Comparison of ENCODE assay signal across 9 mouse cellular contexts in genomic region chr9:43738480-43739084, GRCm38 (mm10). TPM values are rescaled to one million over a fixed set of nuclear protein-coding genes. Genes with fewer than 3 reads are reported as not detected.
DNase-seq lines count a peak whose midpoint lies in the region; ATAC-seq and TF ChIP-seq lines count a peak whose summit lies in the region.
"Had no signal": no experiment of that assay in that cellular context is flagged by ENCODE, and none has a peak within 500 bp of the region (broad histone marks: within the 10 kb centered on the region; RNA-seq: fewer than 3 reads in every experiment).

No protein-coding gene starts in this region.

- no peak overlapping the region for H3K9ac ChIP-seq in hindbrain, embryonic 12.5 days
- H3K9ac ChIP-seq in hindbrain, embryonic 13.5 days, result no peak overlapping the region
- H3K9ac ChIP-seq in midbrain, embryonic 14.5 days (replicated peaks; ENCODE audit: low read length), result no peak overlapping the region
- no peak overlapping the region for H3K9ac ChIP-seq in embryonic facial prominence, embryonic 12.5 days
- no peak overlapping the region for H3K9ac ChIP-seq in midbrain, postnatal 0 days (replicated peaks; ENCODE audit: low read length, poor library complexity, severe bottlenecking)
- no peak overlapping the region for H3K9ac ChIP-seq in intestine, embryonic 16.5 days (ENCODE audit: low read depth, low read length)

- no peak for TF ChIP-seq CTCF in midbrain, postnatal 0 days (IDR thresholded peaks at IDR 0.05)

- H3K4me1 ChIP-seq in hindbrain, embryonic 12.5 days, result peaks cover 30% of the 10 kb centered on the region
- peaks cover 40% of the 10 kb centered on the region for H3K4me1 ChIP-seq in hindbrain, embryonic 13.5 days (replicated peaks)
- H3K4me1 ChIP-seq in midbrain, embryonic 10.5 days, result peaks cover 51% of the 10 kb centered on the region
- H3K4me1 ChIP-seq in midbrain, embryonic 14.5 days (ENCODE audit: control insufficient read depth, insufficient read depth, low read length), result peaks cover 34% of the 10 kb centered on the region
- peaks cover 22% of the 10 kb centered on the region for H3K4me1 ChIP-seq in embryonic facial prominence, embryonic 12.5 days
- peaks cover 10% of the 10 kb centered on the region; the same call in 1 of the 2 replicates for H3K4me1 ChIP-seq in midbrain, postnatal 0 days (ENCODE audit: insufficient read depth, low read length)
- H3K4me1 ChIP-seq in intestine, embryonic 16.5 days (ENCODE audit: control insufficient read depth, insufficient read depth, low read length), result peaks cover 27% of the 10 kb centered on the region

- H3K4me3 ChIP-seq in hindbrain, embryonic 12.5 days, result no peak overlapping the region
- H3K4me3 ChIP-seq in hindbrain, embryonic 13.5 days, result no peak overlapping the region
- H3K4me3 ChIP-seq in midbrain, embryonic 10.5 days, result peak overlapping the region; percentile 28
- H3K4me3 ChIP-seq in midbrain, embryonic 14.5 days (replicated peaks; ENCODE audit: low read depth, low read length), result no peak overlapping the region
- no peak overlapping the region for H3K4me3 ChIP-seq in embryonic facial prominence, embryonic 12.5 days
- H3K4me3 ChIP-seq in midbrain, postnatal 0 days (ENCODE audit: low read depth, low read length), result no peak overlapping the region
- no peak overlapping the region for H3K4me3 ChIP-seq in intestine, embryonic 16.5 days (ENCODE audit: low read length)

- no peaks in the 10 kb centered on the region for H3K9me3 ChIP-seq in hindbrain, embryonic 12.5 days (replicated peaks)
- H3K9me3 ChIP-seq in hindbrain, embryonic 13.5 days, result no peaks in the 10 kb centered on the region
- no peaks in the 10 kb centered on the region for H3K9me3 ChIP-seq in midbrain, embryonic 10.5 days (replicated peaks)
- H3K9me3 ChIP-seq in midbrain, embryonic 14.5 days (ENCODE audit: control insufficient read depth, low read length), result no peaks in the 10 kb centered on the region
- H3K9me3 ChIP-seq in embryonic facial prominence, embryonic 12.5 days, result no peaks in the 10 kb centered on the region
- no peaks in the 10 kb centered on the region for H3K9me3 ChIP-seq in midbrain, postnatal 0 days (ENCODE audit: low read length)
- H3K9me3 ChIP-seq in intestine, embryonic 16.5 days (ENCODE audit: control insufficient read depth, low read length), result no peaks in the 10 kb centered on the region

- no peak for DNase-seq in midbrain, embryonic 10.5 days (ENCODE audit: low spot score)
- DNase-seq in midbrain, embryonic 14.5 days, result no peak
- no peak for DNase-seq in midbrain, postnatal 0 days (ENCODE audit: low spot score)

- WGBS in hindbrain, embryonic 12.5 days, result 32% methylated on average over 6 of the region's 6 CpGs
- 37% methylated on average over 6 of the region's 6 CpGs for WGBS in hindbrain, embryonic 13.5 days
- 29% methylated on average over 6 of the region's 6 CpGs for WGBS in midbrain, embryonic 10.5 days
- WGBS in midbrain, embryonic 14.5 days, result 28% methylated on average over 6 of the region's 6 CpGs
- WGBS in embryonic facial prominence, embryonic 12.5 days, result 26% methylated on average over 6 of the region's 6 CpGs
- WGBS in midbrain, postnatal 0 days, result 33% methylated on average over 6 of the region's 6 CpGs
- 37% methylated on average over 6 of the region's 6 CpGs for WGBS in intestine, embryonic 16.5 days

- no peaks in the 10 kb centered on the region for H3K36me3 ChIP-seq in hindbrain, embryonic 12.5 days
- H3K36me3 ChIP-seq in hindbrain, embryonic 13.5 days, result no peaks in the 10 kb centered on the region
- H3K36me3 ChIP-seq in midbrain, embryonic 10.5 days, result no peaks in the 10 kb centered on the region
- no peaks in the 10 kb centered on the region for H3K36me3 ChIP-seq in midbrain, embryonic 14.5 days (ENCODE audit: control insufficient read depth, insufficient read depth, low read length)
- H3K36me3 ChIP-seq in embryonic facial prominence, embryonic 12.5 days, result no peaks in the 10 kb centered on the region
- H3K36me3 ChIP-seq in midbrain, postnatal 0 days (ENCODE audit: insufficient read depth, low read length), result no peaks in the 10 kb centered on the region
- no peaks in the 10 kb centered on the region for H3K36me3 ChIP-seq in intestine, embryonic 16.5 days (ENCODE audit: control insufficient read depth, insufficient read depth, low read length)

- peak overlapping the region; percentile 42 for H3K4me2 ChIP-seq in hindbrain, embryonic 12.5 days (replicated peaks)
- no peak overlapping the region for H3K4me2 ChIP-seq in hindbrain, embryonic 13.5 days
- no peak overlapping the region for H3K4me2 ChIP-seq in midbrain, embryonic 14.5 days (ENCODE audit: low read length)
- peak overlapping the region; percentile 36 for H3K4me2 ChIP-seq in embryonic facial prominence, embryonic 12.5 days (replicated peaks)
- H3K4me2 ChIP-seq in midbrain, postnatal 0 days (ENCODE audit: low read depth, low read length, poor library complexity, severe bottlenecking), result peak overlapping the region; percentile 42; the same call in 1 of the 2 replicates
- no peak overlapping the region for H3K4me2 ChIP-seq in intestine, embryonic 16.5 days (ENCODE audit: low read depth, low read length)

- no peak for ATAC-seq in hindbrain, embryonic 12.5 days (ENCODE audit: low FRiP score)
- no peak for ATAC-seq in hindbrain, embryonic 13.5 days (ENCODE audit: low FRiP score)
- no peak for ATAC-seq in midbrain, embryonic 14.5 days (ENCODE audit: low FRiP score, low TSS enrichment)
- ATAC-seq in embryonic facial prominence, embryonic 12.5 days (ENCODE audit: insufficient number of reproducible peaks, insufficient read depth, low FRiP score, low TSS enrichment), result no peak
- ATAC-seq in midbrain, postnatal 0 days (ENCODE audit: low FRiP score), result no peak
- no peak for ATAC-seq in intestine, embryonic 16.5 days
- ATAC-seq: inflammation-experienced regulatory T-cells, adult 6 months had no signal

- peaks cover 3% of the 10 kb centered on the region; the same call in 1 of the 2 replicates for H3K27me3 ChIP-seq in hindbrain, embryonic 12.5 days
- peaks cover 17% of the 10 kb centered on the region; the same call in 1 of the 2 replicates for H3K27me3 ChIP-seq in hindbrain, embryonic 13.5 days
- H3K27me3 ChIP-seq in midbrain, embryonic 10.5 days (ENCODE audit: low read depth, poor library complexity, severe bottlenecking), result peaks cover 36% of the 10 kb centered on the region
- no peaks in the 10 kb centered on the region for H3K27me3 ChIP-seq in midbrain, embryonic 14.5 days (ENCODE audit: control insufficient read depth, insufficient read depth, low read length)
- no peaks in the 10 kb centered on the region; the same call in 1 of the 2 replicates for H3K27me3 ChIP-seq in embryonic facial prominence, embryonic 12.5 days
- no peaks in the 10 kb centered on the region for H3K27me3 ChIP-seq in midbrain, postnatal 0 days (ENCODE audit: insufficient read depth, low read length)
- no peaks in the 10 kb centered on the region for H3K27me3 ChIP-seq in intestine, embryonic 16.5 days (replicated peaks; ENCODE audit: control insufficient read depth, insufficient read depth, low read length)

- no peak overlapping the region for H3K27ac ChIP-seq in hindbrain, embryonic 12.5 days
- no peak overlapping the region for H3K27ac ChIP-seq in hindbrain, embryonic 13.5 days
- 0 out of 2 replicates have a peak overlapping the region, but pooled peaks have one; percentile 13 for H3K27ac ChIP-seq in midbrain, embryonic 10.5 days (replicated peaks)
- no peak overlapping the region for H3K27ac ChIP-seq in midbrain, embryonic 14.5 days (replicated peaks; ENCODE audit: low read depth, low read length)
- H3K27ac ChIP-seq in embryonic facial prominence, embryonic 12.5 days, result no peak overlapping the region
- H3K27ac ChIP-seq in midbrain, postnatal 0 days (ENCODE audit: low read depth, low read length), result no peak overlapping the region
- H3K27ac ChIP-seq in intestine, embryonic 16.5 days (ENCODE audit: low read length), result no peak overlapping the region
- H3K27ac ChIP-seq: kidney, postnatal 0 days had no signal

RNA-seq across cellular contexts. Expression of gene Nectin1, which starts 5.2 kb away (rescaled TPM):
- 12.9 and 13.0 TPM in 2 replicates for polyA plus RNA-seq in hindbrain, embryonic 12.5 days (2016; fragmentation: Nextera tagmentation; extraction: Ambion mirVana)
- 13.6 and 13.8 TPM in 2 replicates for polyA plus RNA-seq in hindbrain, embryonic 13.5 days (2015; fragmentation: Nextera tagmentation; extraction: Ambion mirVana)
- 6.9 and 7.3 TPM in 2 replicates for polyA plus RNA-seq in midbrain, embryonic 10.5 days (2016; fragmentation: Nextera tagmentation; extraction: Ambion mirVana)
- polyA plus RNA-seq in midbrain, embryonic 14.5 days (2014; fragmentation: Nextera tagmentation; extraction: Ambion mirVana), result 16.7 and 21.0 TPM in 2 replicates
- polyA plus RNA-seq in embryonic facial prominence, embryonic 12.5 days (2016; fragmentation: Nextera tagmentation; extraction: Ambion mirVana), result 8.3 and 9.0 TPM in 2 replicates
- total RNA-seq in midbrain, postnatal 0 days (2014; rRNA removed), result 64.7 and 71.6 TPM in 2 replicates
- polyA plus RNA-seq in midbrain, postnatal 0 days (2015; fragmentation: Nextera tagmentation; extraction: Ambion mirVana), result 14.9 and 15.4 TPM in 2 replicates
- 3.2 and 3.3 TPM in 2 replicates for polyA plus RNA-seq in intestine, embryonic 16.5 days (2015; fragmentation: Nextera tagmentation; extraction: Ambion mirVana)

Comparison
In these comparisons a context has a peak if more than half of its experiments do, and no peak if none do; other contexts are left out.
1. H3K4me2 ChIP-seq: peak in hindbrain, embryonic 12.5 days (single experiment), embryonic facial prominence, embryonic 12.5 days (single experiment) and midbrain, postnatal 0 days (single experiment); none in hindbrain, embryonic 13.5 days (single experiment), midbrain, embryonic 14.5 days (single experiment) and intestine, embryonic 16.5 days (single experiment).